Mouse (Mus musculus) MEL (cell line): ENCODE measurements around the gene Btbd10.

Experiments
- CHD2 ChIP-seq: IDR thresholded peaks from 2 replicates; pipeline ENCODE4 v1.6.1; 2011; ENCODE audit warnings: low read length, improper control_type of control experiment
- CTCF ChIP-seq, 3 experiments: IDR thresholded peaks in 2 of 3; conservative IDR thresholded peaks in 1 of 3; 2 replicates each; pipeline ENCODE4 v1.5.1; 2011 to 2012; ENCODE audit warnings: low read length in 3 of 3, low read depth in 2 of 3, mild to moderate bottlenecking in 2 of 3, improper control_type of control experiment in 1 of 3, inconsistent platforms in 1 of 3, mixed read lengths in 1 of 3, moderate library complexity in 1 of 3; ENCODE audit not compliant: control insufficient read depth in 1 of 3, insufficient read depth in 1 of 3, poor library complexity in 1 of 3, severe bottlenecking in 1 of 3
- E2F4 ChIP-seq: IDR thresholded peaks from 2 replicates; pipeline ENCODE4 v1.6.1; 2011; ENCODE audit warnings: low read depth, low read length, improper control_type of control experiment, borderline replicate concordance
- EP300 ChIP-seq, 2 experiments: IDR thresholded peaks; 2 replicates each; pipeline ENCODE4 v1.6.1; 2011; ENCODE audit warnings: improper control_type of control experiment in 2 of 2, low read length in 2 of 2, low read depth in 1 of 2, mild to moderate bottlenecking in 1 of 2
- GABPA ChIP-seq: IDR thresholded peaks from 2 replicates; pipeline ENCODE4 v1.6.1; 2012; ENCODE audit warnings: low read depth, mild to moderate bottlenecking, inconsistent platforms, low read length, improper control_type of control experiment, moderate library complexity
- HCFC1 ChIP-seq: IDR thresholded peaks from 2 replicates; pipeline ENCODE4 v1.6.1; 2012; ENCODE audit warnings: low read depth, mild to moderate bottlenecking, inconsistent platforms, low read length, improper control_type of control experiment, moderate library complexity
- MXI1 ChIP-seq: IDR thresholded peaks from 2 replicates; pipeline ENCODE4 v1.6.1; 2011; ENCODE audit warnings: mild to moderate bottlenecking, low read depth, low read length, improper control_type of control experiment
- POLR2A ChIP-seq, 2 experiments: IDR thresholded peaks; 2 replicates each; pipeline ENCODE4 v1.6.1; 2011 to 2012; ENCODE audit warnings: low read length in 2 of 2, mild to moderate bottlenecking in 2 of 2, control low read depth in 1 of 2, improper control_type of control experiment in 1 of 2, low read depth in 1 of 2, moderate library complexity in 1 of 2; ENCODE audit not compliant: control insufficient read depth in 1 of 2, insufficient read depth in 1 of 2, poor library complexity in 1 of 2
- POLR2AphosphoS2 ChIP-seq: IDR thresholded peaks from 2 replicates; pipeline ENCODE4 v1.6.1; 2011; ENCODE audit warnings: low read length, improper control_type of control experiment
- UBTF ChIP-seq: IDR thresholded peaks from 2 replicates; pipeline ENCODE4 v1.6.1; 2012; ENCODE audit warnings: low read depth, mild to moderate bottlenecking, inconsistent platforms, low read length, improper control_type of control experiment, moderate library complexity, borderline replicate concordance; ENCODE audit not compliant: insufficient read depth
- ZKSCAN1 ChIP-seq: IDR thresholded peaks from 2 replicates; pipeline ENCODE4 v1.6.1; 2012; ENCODE audit warnings: low read depth, mild to moderate bottlenecking, inconsistent platforms, low read length, improper control_type of control experiment, moderate library complexity

DNA sequence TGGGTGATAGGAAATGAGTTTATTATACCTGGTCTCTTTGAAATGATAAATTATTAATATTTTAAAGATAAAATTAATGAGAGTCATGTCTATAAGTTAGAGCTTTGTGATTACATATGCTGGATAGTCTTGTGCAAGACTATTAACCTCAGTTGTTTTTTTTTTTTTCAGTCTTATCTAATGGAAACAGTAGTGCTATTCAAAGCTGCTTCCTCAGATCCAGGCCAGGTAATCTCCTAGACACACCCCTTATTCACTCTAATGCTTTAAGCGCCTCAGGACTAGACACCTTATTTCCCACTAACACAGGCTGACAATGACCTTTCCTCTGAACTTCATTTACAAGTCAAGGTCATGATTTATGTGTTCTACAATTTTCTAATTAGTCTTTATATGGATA lies 20.1 kb downstream of the Btbd10 start:
- TF ChIP-seq UBTF (no peak), POLR2AphosphoS2 (no peak), GABPA (no peak), CTCF (IDR thresholded peaks at IDR 0.05 in 2 of 3, conservative IDR thresholded peaks at IDR 0.05 in 1 of 3; ENCODE audit: control insufficient read depth in 1 of 3, insufficient read depth in 1 of 3, low read depth in 2 of 3, low read length in 3 of 3, poor library complexity in 1 of 3, severe bottlenecking in 1 of 3) (no peak), POLR2A (IDR thresholded peaks at IDR 0.05; ENCODE audit: control insufficient read depth in 1 of 2, insufficient read depth in 1 of 2, low read depth in 1 of 2, low read length in 2 of 2, poor library complexity in 1 of 2) (no peak), CHD2 (no peak), ZKSCAN1 (no peak), EP300 (IDR thresholded peaks at IDR 0.05; ENCODE audit: low read depth in 1 of 2, low read length in 2 of 2) (peak; percentile 87 to 89), MXI1 (no peak), HCFC1 (no peak), E2F4 (no peak)
